Mouse (Mus musculus) forebrain, embryonic 16.5 days (tissue): Measurements from ENCODE around the gene Dzip1l. TPM values are rescaled to one million over a fixed set of nuclear protein-coding genes. Genes with fewer than 3 reads are reported as not detected.

ENCODE experiments used
- polyA plus RNA-seq: library from polyadenylated mRNA; unstranded; fragments of >200 nt; fragmentation: Nextera tagmentation; extraction: Ambion mirVana; gene quantifications from 2 replicates; pipeline ENCODE4 v1.2.1, GENCODE M21; 2015

Dzip1l gene
- polyA plus RNA-seq, 1 experiment from 2014 or later: 12.2 TPM

Other genes with a start within 250 kb of the Dzip1l start
- gene Mras, start 192.1 kb upstream of the Dzip1l start, polyA plus RNA-seq: 47.5 and 48.3 TPM in 2 replicates
- gene Nme9, start 178.0 kb upstream of the Dzip1l start, polyA plus RNA-seq: 0.41 and 0.61 TPM in 2 replicates
- gene Armc8, start 60.6 kb upstream of the Dzip1l start, polyA plus RNA-seq: 65.7 and 69.2 TPM in 2 replicates
- 28.1 and 32.1 TPM in 2 replicates for gene Dbr1, start 53.7 kb upstream of the Dzip1l start, polyA plus RNA-seq
- gene A4gnt, start 17.0 kb upstream of the Dzip1l start, polyA plus RNA-seq: not detected in 2 replicates
- gene Cldn18, start 87.8 kb downstream of the Dzip1l start, polyA plus RNA-seq: 0.20 TPM in 1 of 2 replicates, not detected in the other
- 1.1 and 1.8 TPM in 2 replicates for gene Sox14, start 246.7 kb downstream of the Dzip1l start, polyA plus RNA-seq